Mouse (Mus musculus): ENCODE data around the gene Nectin2. TPM values are rescaled to one million over a fixed set of nuclear protein-coding genes. Genes with fewer than 3 reads are reported as not detected.
A peak's percentile ranks its signal among the peaks of the same experiment; 100 is the strongest.

Nectin2 gene
- total RNA-seq, 4 experiments from 2014 or later = 5.7 to 8.2 (median 7.0) TPM

- no peak for DNase-seq (ENCODE audit: low spot score in 2 of 2)
Measured at GRCm38 (mm10) chr7:19769434-19770374, 19.4 kb upstream of the Nectin2 start.

- no peak for DNase-seq (ENCODE audit: low spot score in 2 of 2)
Measured at GRCm38 (mm10) chr7:19769001-19769400, 18.7 kb upstream of the Nectin2 start.

GRCm38 (mm10) chr7:19768251-19768650 lies 18.0 kb upstream of the Nectin2 start:
- DNase-seq (ENCODE audit: low spot score in 2 of 2) = no peak

- no peak for DNase-seq (ENCODE audit: low spot score in 2 of 2)
Measured at GRCm38 (mm10) chr7:19764581-19764980, 14.3 kb upstream of the Nectin2 start.

- no peak for DNase-seq (ENCODE audit: low spot score in 2 of 2)
Measured at GRCm38 (mm10) chr7:19763829-19764477, 13.7 kb upstream of the Nectin2 start.

- no peak for DNase-seq (ENCODE audit: low spot score in 2 of 2)
Measured at GRCm38 (mm10) chr7:19762283-19762682, 12.0 kb upstream of the Nectin2 start.

GRCm38 (mm10) chr7:19760021-19760420 lies 9.7 kb upstream of the Nectin2 start:
- no peak for DNase-seq (ENCODE audit: low spot score in 2 of 2)

- no peak for DNase-seq (ENCODE audit: low spot score in 2 of 2)
Measured at GRCm38 (mm10) chr7:19758623-19759022, 8.3 kb upstream of the Nectin2 start.

- DNase-seq (ENCODE audit: low spot score in 2 of 2) = no peak
Measured at GRCm38 (mm10) chr7:19755851-19756786, 5.8 kb upstream of the Nectin2 start.

- DNase-seq (ENCODE audit: low spot score in 2 of 2) = no peak
Measured at GRCm38 (mm10) chr7:19755008-19755407, 4.7 kb upstream of the Nectin2 start.

- no peak for DNase-seq (ENCODE audit: low spot score in 2 of 2)
Measured at GRCm38 (mm10) chr7:19754065-19754464, 3.8 kb upstream of the Nectin2 start.

- DNase-seq (ENCODE audit: low spot score in 2 of 2) = no peak
Measured at GRCm38 (mm10) chr7:19753587-19753986, 3.3 kb upstream of the Nectin2 start.

GRCm38 (mm10) chr7:19752652-19753051 lies 2.4 kb upstream of the Nectin2 start:
- no peak for DNase-seq (ENCODE audit: low spot score in 2 of 2)

- no peak for DNase-seq (ENCODE audit: low spot score in 2 of 2)
Measured at GRCm38 (mm10) chr7:19751070-19751383, 744 bp upstream of the Nectin2 start.

GRCm38 (mm10) chr7:19749389-19750216 lies 680 bp downstream of the Nectin2 start:
- peak; percentile 92 for DNase-seq (ENCODE audit: low spot score in 2 of 2)

- DNase-seq (ENCODE audit: low spot score in 2 of 2) = no peak
Measured at GRCm38 (mm10) chr7:19748219-19749195, 1.8 kb downstream of the Nectin2 start.

- DNase-seq (ENCODE audit: low spot score in 2 of 2) = no peak
Measured at GRCm38 (mm10) chr7:19747420-19748218, 2.7 kb downstream of the Nectin2 start.

GRCm38 (mm10) chr7:19746426-19747201 lies 3.7 kb downstream of the Nectin2 start:
- DNase-seq (ENCODE audit: low spot score in 2 of 2) = no peak
